Mouse (Mus musculus): ENCODE results near the gene Adgrb2. TPM values are rescaled to one million over a fixed set of nuclear protein-coding genes. Genes with fewer than 3 reads are reported as not detected.
A peak's percentile ranks its signal among the peaks of the same experiment; 100 is the strongest.

The Adgrb2 gene
- total and polyA plus RNA-seq, 3 experiments: 0.08 TPM; not detected in 2

DNA sequence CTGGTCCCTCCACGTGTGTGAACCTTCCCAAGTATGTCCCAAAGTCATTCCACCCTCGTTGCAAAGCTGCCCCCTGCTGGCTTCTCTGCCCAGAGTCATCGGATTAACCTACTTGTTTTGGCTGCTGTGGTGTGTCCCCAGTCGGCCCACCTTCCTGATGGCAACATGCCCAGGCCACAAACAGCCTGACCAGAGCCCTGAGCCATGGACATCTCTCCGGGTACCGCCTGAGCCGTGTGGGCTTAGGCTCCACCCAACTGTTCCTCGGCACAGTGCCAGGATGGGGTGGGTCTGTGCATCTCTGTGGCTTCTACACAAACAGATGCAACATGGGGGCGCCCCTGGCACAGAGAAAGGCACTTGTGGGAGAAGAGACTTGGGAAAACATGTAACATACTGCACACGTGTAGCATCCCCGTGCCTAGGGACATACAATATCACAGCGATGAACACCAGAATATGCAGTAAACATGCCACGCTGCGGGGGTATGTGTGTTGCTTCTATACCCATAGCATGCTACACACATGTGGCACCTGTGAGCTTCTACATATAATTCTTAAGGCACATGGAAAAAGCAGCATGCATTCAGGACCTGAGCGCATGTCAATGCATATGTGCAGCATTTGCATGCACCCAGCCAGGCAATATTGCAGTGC lies 778 bp upstream of the Adgrb2 start:
- Histone ChIP-seq H3K9ac (ENCODE audit: insufficient read depth, low read depth) (no peak overlapping the region), H3K4me2 (ENCODE audit: insufficient read depth, low read depth, poor library complexity, severe bottlenecking) (peak overlapping the region; percentile 86; the same call in 1 of the 2 replicates), H3K27me3 (replicated peaks) (peaks cover 94% of the 10 kb centered on the region), H3K27ac (ENCODE audit: insufficient read depth, low read depth) (no peak overlapping the region), H3K36me3 (replicated peaks in 1 of 2; ENCODE audit: control insufficient read depth in 1 of 2, insufficient read depth in 1 of 2, low read length in 1 of 2) (no peaks in the 10 kb centered on the region), H3K4me3 (replicated peaks in 1 of 3; ENCODE audit: low read depth in 2 of 3, low read length in 2 of 3, poor library complexity in 1 of 3) (no peak overlapping the region), H3K79me2 (replicated peaks; ENCODE audit: control insufficient read depth, extremely low read depth, insufficient read depth, poor library complexity, severe bottlenecking) (no peaks in the 10 kb centered on the region), H3K4me1 (ENCODE audit: control insufficient read depth in 1 of 2, insufficient read depth in 2 of 2) (peaks cover 24 to 59% of the 10 kb centered on the region in 2 experiments), H3K9me3 (replicated peaks; ENCODE audit: low read length) (peaks cover 3% of the 10 kb centered on the region)
- DNase-seq (ENCODE audit: extremely low read depth): no peak
- TF ChIP-seq EP300 (IDR thresholded peaks at IDR 0.05; ENCODE audit: low read length) (no peak), ZNF384 (IDR thresholded peaks at IDR 0.05; ENCODE audit: low read depth, low read length) (no peak), MEF2A (IDR thresholded peaks at IDR 0.05; ENCODE audit: borderline replicate concordance, low read depth, low read length) (no peak), CTCF (conservative IDR thresholded peaks at IDR 0.05 in 1 of 2, IDR thresholded peaks at IDR 0.05 in 1 of 2; ENCODE audit: low read depth in 2 of 2, low read length in 2 of 2) (peak in 1 of 2 experiments; percentile 68; a peak in 2 of 4 replicates), SMC3 (IDR thresholded peaks at IDR 0.05; ENCODE audit: low read depth, low read length) (peak; percentile 71), RAD21 (IDR thresholded peaks at IDR 0.05; ENCODE audit: low read depth, low read length) (peak; percentile 57)
- dilution Hi-C loops (cut with MboI; ENCODE audit: extremely low pct_ligation_motif_present, extremely low pct_unique_long_range_greater_than_20kb, low sequenced_read_pairs) (no loop called here), in situ Hi-C loops (cut with MboI; ENCODE audit: low pct_ligation_motif_present, low pct_unique_long_range_greater_than_20kb, low sequenced_read_pairs) (no loop called here)

- peak overlapping the region in 1 of 3 experiments; percentile 38 for H3K4me3 ChIP-seq (replicated peaks in 1 of 3; ENCODE audit: low read depth in 2 of 3, low read length in 2 of 3, poor library complexity in 1 of 3)
- TF ChIP-seq HCFC1 (IDR thresholded peaks at IDR 0.05; ENCODE audit: low read depth, low read length): no peak
- TF ChIP-seq SMC3 (IDR thresholded peaks at IDR 0.05; ENCODE audit: low read depth, low read length): no peak
- no peak for TF ChIP-seq CTCF (conservative IDR thresholded peaks at IDR 0.05 in 1 of 2, IDR thresholded peaks at IDR 0.05 in 1 of 2; ENCODE audit: low read depth in 2 of 2, low read length in 2 of 2)
- no peak for TF ChIP-seq UBTF (IDR thresholded peaks at IDR 0.05; ENCODE audit: low read depth, low read length)
- no peak for TF ChIP-seq MAX (IDR thresholded peaks at IDR 0.05; ENCODE audit: low read length)
- in situ Hi-C loops (cut with MboI; ENCODE audit: low pct_ligation_motif_present, low pct_unique_long_range_greater_than_20kb, low sequenced_read_pairs) (no loop called here), dilution Hi-C loops (cut with MboI; ENCODE audit: extremely low pct_ligation_motif_present, extremely low pct_unique_long_range_greater_than_20kb, low sequenced_read_pairs) (no loop called here)
- peaks cover 24 to 59% of the 10 kb centered on the region in 2 experiments for H3K4me1 ChIP-seq (ENCODE audit: control insufficient read depth in 1 of 2, insufficient read depth in 2 of 2)
- no peaks in the 10 kb centered on the region for H3K36me3 ChIP-seq (replicated peaks in 1 of 2; ENCODE audit: control insufficient read depth in 1 of 2, insufficient read depth in 1 of 2, low read length in 1 of 2)
- no peak overlapping the region for H3K27ac ChIP-seq (ENCODE audit: insufficient read depth, low read depth)
- peak overlapping the region; percentile 86 for H3K4me2 ChIP-seq (ENCODE audit: insufficient read depth, low read depth, poor library complexity, severe bottlenecking)
- no peak for DNase-seq (ENCODE audit: extremely low read depth)
- no peaks in the 10 kb centered on the region for H3K79me2 ChIP-seq (replicated peaks; ENCODE audit: control insufficient read depth, extremely low read depth, insufficient read depth, poor library complexity, severe bottlenecking)
- peaks cover 3% of the 10 kb centered on the region for H3K9me3 ChIP-seq (replicated peaks; ENCODE audit: low read length)
- no peak overlapping the region; the same call in 1 of the 2 replicates for H3K9ac ChIP-seq (ENCODE audit: insufficient read depth, low read depth)
- peaks cover 93% of the 10 kb centered on the region for H3K27me3 ChIP-seq (replicated peaks)
Observed at GRCm38 (mm10) chr4:129985161-129985670, 546 bp downstream of the Adgrb2 start.

- TF ChIP-seq MXI1 (IDR thresholded peaks at IDR 0.05; ENCODE audit: low read depth, low read length): no peak
- TF ChIP-seq HCFC1 (IDR thresholded peaks at IDR 0.05; ENCODE audit: low read depth, low read length): no peak
- TF ChIP-seq TCF12 (IDR thresholded peaks at IDR 0.05; ENCODE audit: low read depth, low read length): no peak
- peak; percentile 23 for TF ChIP-seq SMC3 (IDR thresholded peaks at IDR 0.05; ENCODE audit: low read depth, low read length)
- no peak for TF ChIP-seq GABPA (IDR thresholded peaks at IDR 0.05; ENCODE audit: insufficient replicate concordance, low read depth, low read length)
- TF ChIP-seq CTCF (conservative IDR thresholded peaks at IDR 0.05 in 1 of 2, IDR thresholded peaks at IDR 0.05 in 1 of 2; ENCODE audit: low read depth in 2 of 2, low read length in 2 of 2): peak in 1 of 2 experiments; percentile 38; a peak in 2 of 4 replicates
- TF ChIP-seq ZMIZ1 (IDR thresholded peaks at IDR 0.05; ENCODE audit: low read depth, low read length): no peak
- no peak for TF ChIP-seq USF1 (IDR thresholded peaks at IDR 0.05; ENCODE audit: low read depth, low read length)
- no peak for TF ChIP-seq ETS1 (conservative IDR thresholded peaks at IDR 0.05; ENCODE audit: low read depth, low read length)
- no peak for TF ChIP-seq JUND (conservative IDR thresholded peaks at IDR 0.05; ENCODE audit: low read depth, low read length)
- Histone ChIP-seq H3K4me1 (ENCODE audit: control insufficient read depth in 1 of 2, insufficient read depth in 2 of 2) (peaks cover 24 to 59% of the 10 kb centered on the region in 2 experiments), H3K9me3 (replicated peaks; ENCODE audit: low read length) (peaks cover 3% of the 10 kb centered on the region), H3K4me2 (ENCODE audit: insufficient read depth, low read depth, poor library complexity, severe bottlenecking) (peak overlapping the region; percentile 86), H3K27ac (ENCODE audit: insufficient read depth, low read depth) (no peak overlapping the region), H3K79me2 (replicated peaks; ENCODE audit: control insufficient read depth, extremely low read depth, insufficient read depth, poor library complexity, severe bottlenecking) (no peaks in the 10 kb centered on the region), H3K4me3 (replicated peaks in 1 of 3; ENCODE audit: low read depth in 2 of 3, low read length in 2 of 3, poor library complexity in 1 of 3) (peak overlapping the region in 1 of 3 experiments; percentile 38), H3K9ac (ENCODE audit: insufficient read depth, low read depth) (no peak overlapping the region; the same call in 1 of the 2 replicates), H3K27me3 (replicated peaks) (peaks cover 91% of the 10 kb centered on the region), H3K36me3 (replicated peaks in 1 of 2; ENCODE audit: control insufficient read depth in 1 of 2, insufficient read depth in 1 of 2, low read length in 1 of 2) (no peaks in the 10 kb centered on the region)
- dilution Hi-C loops (cut with MboI; ENCODE audit: extremely low pct_ligation_motif_present, extremely low pct_unique_long_range_greater_than_20kb, low sequenced_read_pairs): no loop called here
- in situ Hi-C loops (cut with MboI; ENCODE audit: low pct_ligation_motif_present, low pct_unique_long_range_greater_than_20kb, low sequenced_read_pairs): no loop called here
- no peak for DNase-seq (ENCODE audit: extremely low read depth)
Observed at GRCm38 (mm10) chr4:129985671-129986441, 1.2 kb downstream of the Adgrb2 start.

All from CH12.LX (cell line).